Mouse (Mus musculus) liver, embryonic 12.5 days (tissue): ENCODE measurements around the gene Hoxc11. TPM values are rescaled to one million over a fixed set of nuclear protein-coding genes. Genes with fewer than 3 reads are reported as not detected.

Experiments
- ATAC-seq: fragments of 200-750 bp; cut with Nextera tagmentation; 2 replicates; pipeline ENCODE4 v1.8.0; 2017; ENCODE audit warnings: moderate number of reproducible peaks, mild to moderate bottlenecking, moderate library complexity
- H3K27ac ChIP-seq: fragments of 300-500 bp; sonication (generic); 2 replicates; pipeline ENCODE4 v1.5.1; 2016; ENCODE audit warnings: mild to moderate bottlenecking
- H3K27me3 ChIP-seq: fragments of 300-500 bp; sonication (generic); replicated peaks from 2 replicates; pipeline ENCODE4 v1.6.1; 2016; ENCODE audit warnings: mild to moderate bottlenecking, moderate library complexity
- H3K36me3 ChIP-seq: fragments of 300-500 bp; sonication (generic); 2 replicates; pipeline ENCODE4 v1.6.1; 2016; ENCODE audit warnings: mild to moderate bottlenecking, moderate library complexity
- H3K4me1 ChIP-seq: fragments of 300-500 bp; sonication (generic); 2 replicates; pipeline ENCODE4 v1.6.1; 2016
- H3K4me2 ChIP-seq: fragments of 300-500 bp; sonication (generic); 2 replicates; pipeline ENCODE4 v1.6.1; 2016; ENCODE audit warnings: mild to moderate bottlenecking, moderate library complexity
- H3K4me3 ChIP-seq: fragments of 300-500 bp; sonication (generic); 2 replicates; pipeline ENCODE4 v1.5.1; 2016; ENCODE audit warnings: mild to moderate bottlenecking, moderate library complexity
- H3K9ac ChIP-seq: fragments of 300-500 bp; sonication (generic); 2 replicates; pipeline ENCODE4 v1.6.1; 2016; ENCODE audit warnings: mild to moderate bottlenecking, moderate library complexity
- H3K9me3 ChIP-seq: fragments of 300-500 bp; sonication (generic); replicated peaks from 2 replicates; pipeline ENCODE4 v1.6.1; 2016; ENCODE audit warnings: mild to moderate bottlenecking, moderate library complexity
- WGBS: fragments of 180-500 bp; shearing (Covaris S2); methylation state at CpG from one replicate; pipeline ENCODE4 v1.1.7; 2016; ENCODE audit not compliant: insufficient replicate concordance; 5-methylcytosine and 5-hydroxymethylcytosine counted together
- polyA plus RNA-seq: library from polyadenylated mRNA; unstranded; fragments of >200 nt; fragmentation: Nextera tagmentation; extraction: Ambion mirVana; gene quantifications from 2 replicates; pipeline ENCODE4 v1.2.1, GENCODE M21; 2016

The Hoxc11 gene
- polyA plus RNA-seq, 1 experiment from 2014 or later, result not detected

DNA sequence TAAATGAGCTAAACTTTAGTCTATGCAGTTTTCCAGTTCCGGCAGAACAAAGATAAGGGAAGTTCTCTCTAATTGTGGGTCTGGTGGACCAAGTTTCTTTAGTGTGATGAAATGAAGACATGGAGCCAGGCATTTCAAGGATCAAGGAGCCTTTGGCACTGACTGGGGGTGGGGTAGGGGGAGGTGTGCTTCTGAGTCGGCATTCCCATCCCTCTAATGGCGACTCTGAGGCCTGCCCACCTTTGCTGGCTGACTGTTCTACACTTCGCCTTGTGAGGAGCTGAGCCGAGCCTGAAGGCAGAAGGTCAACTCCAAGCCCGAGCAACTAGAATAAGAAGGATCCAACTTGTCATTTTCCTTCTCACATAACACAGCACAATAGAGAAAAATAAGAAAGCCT lies 7.5 kb downstream of the Hoxc11 start:
- no peaks in the 10 kb centered on the region for H3K4me1 ChIP-seq
- H3K4me2 ChIP-seq, result no peak overlapping the region
- no peak overlapping the region for H3K9ac ChIP-seq
- H3K36me3 ChIP-seq, result no peaks in the 10 kb centered on the region
- WGBS, result 5% methylated on average over 6 of the region's 6 CpGs
- H3K9me3 ChIP-seq, result no peaks in the 10 kb centered on the region
- no peak overlapping the region for H3K27ac ChIP-seq
- peaks cover 98% of the 10 kb centered on the region for H3K27me3 ChIP-seq
- H3K4me3 ChIP-seq, result no peak overlapping the region
- ATAC-seq, result no peak

DNA sequence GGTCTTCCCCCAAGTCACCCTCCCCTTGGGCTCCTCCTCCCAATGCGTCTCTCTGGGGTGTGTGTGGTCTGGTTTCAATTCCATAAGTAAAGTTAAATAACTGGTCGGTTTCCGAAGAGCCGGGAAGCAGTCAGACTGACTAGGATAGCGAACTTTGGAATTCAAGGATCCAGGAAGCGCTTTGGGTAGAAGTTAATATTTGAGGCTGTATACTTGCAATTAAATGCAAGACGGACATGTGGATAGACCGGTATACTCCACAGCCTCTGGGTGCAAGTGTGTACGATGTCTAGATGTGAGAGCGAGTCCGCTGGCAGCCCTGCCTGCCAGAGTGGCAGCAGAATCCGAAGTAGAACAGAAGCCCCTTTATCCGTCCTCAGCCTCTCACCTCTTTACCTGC lies 8.3 kb downstream of the Hoxc11 start:
- H3K36me3 ChIP-seq, result no peaks in the 10 kb centered on the region
- H3K4me3 ChIP-seq, result no peak overlapping the region
- H3K27ac ChIP-seq, result no peak overlapping the region
- no peak overlapping the region for H3K4me2 ChIP-seq
- peaks cover 98% of the 10 kb centered on the region for H3K27me3 ChIP-seq
- ATAC-seq, result no peak
- H3K9ac ChIP-seq, result no peak overlapping the region
- WGBS, result 2% methylated on average over 13 of the region's 13 CpGs
- H3K9me3 ChIP-seq, result no peaks in the 10 kb centered on the region
- no peaks in the 10 kb centered on the region for H3K4me1 ChIP-seq

- Histone ChIP-seq H3K36me3 (no peaks in the 10 kb centered on the region), H3K27me3 (peaks cover 97% of the 10 kb centered on the region), H3K27ac (no peak overlapping the region), H3K4me2 (no peak overlapping the region), H3K9ac (no peak overlapping the region), H3K4me3 (no peak overlapping the region), H3K9me3 (no peaks in the 10 kb centered on the region), H3K4me1 (no peaks in the 10 kb centered on the region)
- ATAC-seq, result no peak
- WGBS, result 6% methylated on average over 8 of the region's 8 CpGs
These were observed 9.0 kb downstream of the Hoxc11 start for GRCm38 (mm10) chr15:102963259-102963658.

DNA sequence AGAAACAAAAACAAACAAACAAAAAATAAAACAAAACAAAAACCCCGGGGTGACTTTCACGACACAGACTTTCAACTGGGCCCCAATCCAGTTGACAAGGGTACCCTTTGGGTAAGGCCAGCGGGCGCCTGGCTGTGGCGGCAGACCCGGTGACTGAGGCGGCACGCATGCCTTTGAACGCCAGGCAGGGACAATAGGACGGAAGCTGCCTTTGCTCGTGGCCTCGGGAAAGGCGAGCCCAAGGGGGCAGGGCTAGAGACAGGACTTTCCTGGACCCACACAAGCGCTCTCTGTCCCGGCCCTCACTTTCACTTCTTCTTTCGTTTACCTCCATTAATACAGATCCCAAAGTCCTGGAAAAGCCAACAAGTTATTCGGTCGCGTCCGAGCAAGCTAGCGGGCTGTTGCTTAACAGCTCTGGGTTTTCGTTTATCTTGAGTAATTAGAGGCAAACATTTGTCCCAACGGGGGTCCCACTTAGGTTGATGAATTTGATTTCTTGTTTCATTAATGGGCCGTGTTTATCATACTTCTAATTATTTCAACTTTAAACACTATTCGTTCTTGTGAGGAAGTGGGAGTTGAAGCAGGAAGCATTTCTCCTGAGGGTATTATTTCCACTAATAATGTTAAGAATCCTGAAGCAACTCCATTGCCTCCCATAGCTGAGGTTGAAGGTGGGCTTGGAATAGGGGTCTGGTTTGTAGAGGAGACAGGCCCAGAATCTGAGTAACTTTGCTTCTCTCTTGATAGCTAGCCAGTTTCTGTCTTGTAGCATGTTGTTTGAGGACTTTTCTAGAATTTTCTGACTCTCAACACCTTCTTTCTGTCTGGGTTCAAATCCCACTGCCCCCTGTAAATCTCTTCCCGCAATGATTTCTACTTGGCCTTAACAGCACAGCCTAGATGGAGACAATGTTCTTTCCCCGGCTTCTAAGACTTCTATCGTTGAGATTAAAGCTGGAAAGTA lies 9.7 kb downstream of the Hoxc11 start:
- WGBS, result 2% methylated on average over 28 of the region's 28 CpGs
- Histone ChIP-seq H3K36me3 (no peaks in the 10 kb centered on the region), H3K27ac (no peak overlapping the region), H3K4me2 (no peak overlapping the region), H3K9me3 (no peaks in the 10 kb centered on the region), H3K9ac (no peak overlapping the region), H3K4me3 (no peak overlapping the region), H3K27me3 (peaks cover 97% of the 10 kb centered on the region), H3K4me1 (no peaks in the 10 kb centered on the region)
- ATAC-seq, result no peak

DNA sequence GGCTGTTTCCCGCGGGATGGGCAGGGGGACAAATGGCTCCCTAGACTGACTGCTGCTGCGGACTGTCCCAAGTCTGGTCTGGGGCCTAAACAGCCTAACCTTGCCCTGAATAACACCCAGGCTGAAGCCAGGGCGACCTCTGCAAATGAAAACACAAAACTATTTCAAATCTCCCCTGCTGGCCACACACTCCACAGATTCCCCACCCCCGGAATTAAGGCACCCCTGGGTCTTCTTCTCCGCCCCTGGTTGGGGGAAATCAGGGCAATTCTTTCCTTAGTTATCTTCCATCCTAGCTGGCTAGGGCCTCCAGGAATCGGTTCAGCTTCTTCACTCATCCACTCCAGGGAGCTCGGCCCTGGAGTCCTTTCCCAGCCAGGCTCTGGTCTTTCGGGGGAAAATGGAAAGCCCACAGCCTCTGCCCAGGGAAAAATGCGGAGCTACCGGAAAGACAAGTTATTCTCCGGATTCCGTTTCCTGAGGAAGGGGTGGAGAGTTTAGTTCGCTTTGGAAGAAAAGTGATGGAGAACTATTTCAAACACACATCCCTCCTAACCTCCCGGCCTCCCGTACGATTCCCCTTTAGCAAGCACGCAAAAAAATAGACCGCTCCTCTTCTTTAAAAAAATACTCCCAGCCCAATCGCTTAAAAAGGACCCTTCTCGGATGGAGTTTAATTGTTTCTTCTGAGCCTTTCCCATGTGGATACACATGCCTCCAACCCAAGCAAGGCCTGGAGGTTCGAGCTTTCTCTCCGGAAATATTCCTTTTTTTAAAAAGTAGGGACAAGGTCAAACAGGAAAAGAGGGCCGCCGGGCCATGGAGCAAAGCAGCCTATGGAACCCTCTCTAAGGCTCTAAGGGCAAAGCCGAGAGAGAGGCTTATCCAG lies 11.0 kb downstream of the Hoxc11 start:
- no peak overlapping the region for H3K9ac ChIP-seq

DNA sequence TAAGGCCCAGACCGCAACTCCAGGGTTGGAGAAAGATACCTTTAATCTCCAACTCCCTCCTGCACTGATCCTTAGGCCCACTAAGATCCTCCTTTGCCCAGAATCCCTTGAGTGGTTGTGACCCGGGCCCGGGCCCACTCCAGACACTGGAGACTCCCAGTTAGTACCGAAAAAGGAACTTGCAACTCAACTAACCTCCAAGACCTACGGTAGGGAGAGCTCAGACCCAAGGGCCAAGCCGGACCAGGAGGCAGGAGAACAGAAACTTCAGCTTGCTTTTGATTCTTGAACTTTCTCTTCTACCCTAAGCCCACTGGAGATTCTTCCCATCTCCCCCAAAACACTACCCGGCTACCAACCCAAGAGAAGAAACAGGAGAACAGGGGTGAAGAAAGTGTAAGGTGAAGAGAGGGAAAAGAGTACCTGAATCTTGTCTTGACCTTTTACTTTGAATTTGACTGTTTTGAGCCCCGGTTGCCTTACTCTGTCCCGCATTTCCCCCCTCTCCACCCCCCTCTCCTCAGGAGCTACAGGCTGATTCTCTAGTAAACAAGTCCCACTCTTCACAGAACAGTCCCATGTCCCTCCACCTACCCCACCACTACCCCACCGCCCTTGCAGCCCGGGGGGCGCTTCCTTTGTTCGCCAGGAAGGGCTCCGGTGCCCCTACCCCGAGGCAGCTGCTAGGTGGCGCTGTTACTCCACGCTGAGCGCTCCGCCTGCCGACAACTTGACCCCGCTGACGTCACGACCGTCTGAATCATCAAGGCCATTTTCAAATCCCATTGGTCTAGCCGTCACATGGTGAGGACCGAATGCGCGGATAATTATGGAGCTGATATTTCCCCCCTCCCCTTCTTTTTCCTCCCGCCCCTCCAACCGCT lies 11.9 kb downstream of the Hoxc11 start:
- peak overlapping the region; percentile 9; the same call in 1 of the 2 replicates for H3K4me3 ChIP-seq
- no peaks in the 10 kb centered on the region for H3K36me3 ChIP-seq
- H3K4me1 ChIP-seq, result no peaks in the 10 kb centered on the region
- no peak overlapping the region for H3K9ac ChIP-seq
- H3K4me2 ChIP-seq, result peak overlapping the region; percentile 27; the same call in 1 of the 2 replicates
- no peaks in the 10 kb centered on the region for H3K9me3 ChIP-seq
- ATAC-seq, result no peak
- 4% methylated on average over 29 of the region's 30 CpGs for WGBS
- no peak overlapping the region for H3K27ac ChIP-seq
- peaks cover 98% of the 10 kb centered on the region for H3K27me3 ChIP-seq

More for the DNA sequence above, 11.0 kb downstream of the Hoxc11 start:
- peaks cover 98% of the 10 kb centered on the region for H3K27me3 ChIP-seq
- no peaks in the 10 kb centered on the region for H3K9me3 ChIP-seq
- H3K4me1 ChIP-seq, result no peaks in the 10 kb centered on the region
- H3K27ac ChIP-seq, result no peak overlapping the region
- WGBS, result 5% methylated on average over 26 of the region's 26 CpGs
- ATAC-seq, result no peak
- H3K4me2 ChIP-seq, result no peak overlapping the region
- H3K4me3 ChIP-seq, result no peak overlapping the region
- no peaks in the 10 kb centered on the region for H3K36me3 ChIP-seq

- 4% methylated on average over 27 of the region's 27 CpGs for WGBS
- Histone ChIP-seq H3K9ac (no peak within 1 kb of the TSS), H3K4me2 (peak within 1 kb of the TSS; percentile 27; the same call in 1 of the 2 replicates), H3K9me3 (no peaks in the 10 kb centered on the region), H3K27me3 (peaks cover 98% of the 10 kb centered on the region), H3K36me3 (no peaks in the 10 kb centered on the region), H3K27ac (no peak within 1 kb of the TSS), H3K4me3 (peak within 1 kb of the TSS; percentile 9; the same call in 1 of the 2 replicates), H3K4me1 (no peaks in the 10 kb centered on the region)
- ATAC-seq, result no peak
These were observed 12.6 kb downstream of the Hoxc11 start, which contains the start of gene Hoxc10 for GRCm38 (mm10) chr15:102966776-102967311. Gene Hoxc10, plus strand, starts transcription at chr15:102966796.

DNA sequence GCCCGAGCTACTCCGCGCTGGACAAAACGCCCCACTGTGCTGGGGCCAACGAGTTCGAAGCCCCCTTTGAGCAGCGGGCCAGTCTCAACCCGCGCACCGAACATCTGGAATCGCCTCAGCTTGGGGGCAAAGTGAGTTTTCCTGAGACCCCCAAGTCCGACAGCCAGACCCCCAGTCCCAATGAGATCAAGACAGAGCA lies 13.0 kb downstream of the Hoxc11 start, which contains the start of gene Hoxc5:
Gene Hoxc5, plus strand, starts transcription at position 132 of the 199 bp plus-strand sequence.
- ATAC-seq, result no peak
- whole genome bisulfite sequencing, result 6% methylated on average over 12 of the region's 12 CpGs
- Histone ChIP-seq H3K4me2 (peak within 1 kb of the TSS; percentile 27; the same call in 1 of the 2 replicates), H3K27me3 (peaks cover 99% of the 10 kb centered on the region), H3K4me3 (peak within 1 kb of the TSS; percentile 9; the same call in 1 of the 2 replicates), H3K27ac (no peak within 1 kb of the TSS), H3K36me3 (no peaks in the 10 kb centered on the region), H3K9me3 (no peaks in the 10 kb centered on the region), H3K4me1 (no peaks in the 10 kb centered on the region), H3K9ac (no peak within 1 kb of the TSS)

- H3K36me3 ChIP-seq, result no peaks in the 10 kb centered on the region
- no peak overlapping the region for H3K4me3 ChIP-seq
- whole genome bisulfite sequencing, result 4% methylated on average over 34 of the region's 34 CpGs
- H3K9me3 ChIP-seq, result no peaks in the 10 kb centered on the region
- H3K9ac ChIP-seq, result no peak overlapping the region
- no peak overlapping the region for H3K4me2 ChIP-seq
- no peak for ATAC-seq
- no peak overlapping the region for H3K27ac ChIP-seq
- peaks cover 99% of the 10 kb centered on the region for H3K27me3 ChIP-seq
- no peaks in the 10 kb centered on the region for H3K4me1 ChIP-seq
These were observed 13.5 kb downstream of the Hoxc11 start for GRCm38 (mm10) chr15:102967511-102968397.

DNA sequence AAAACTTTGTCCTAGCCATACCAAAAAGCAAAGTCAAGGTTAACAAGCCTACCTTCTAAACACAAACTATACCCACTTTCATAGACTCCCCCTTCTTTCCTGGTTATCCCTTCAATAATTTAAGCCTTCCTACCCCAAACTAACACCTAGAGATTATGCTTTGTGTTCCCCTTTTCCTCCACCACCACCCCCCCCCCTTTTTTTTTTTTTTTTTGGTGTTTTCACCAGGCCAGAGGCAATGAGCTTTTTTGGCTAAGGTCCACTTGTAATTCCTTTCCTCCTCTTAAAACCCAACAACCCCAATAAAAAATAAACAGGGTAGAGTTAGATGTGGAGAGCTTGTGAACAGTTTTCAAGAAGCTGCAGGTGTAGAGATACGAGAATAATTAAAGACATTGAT lies 15.1 kb downstream of the Hoxc11 start:
- Histone ChIP-seq H3K27me3 (peaks cover 99% of the 10 kb centered on the region), H3K4me2 (no peak overlapping the region)

More for the DNA sequence above, 15.1 kb downstream of the Hoxc11 start:
- Histone ChIP-seq H3K9me3 (no peaks in the 10 kb centered on the region), H3K9ac (no peak overlapping the region), H3K36me3 (no peaks in the 10 kb centered on the region), H3K27ac (no peak overlapping the region), H3K4me3 (no peak overlapping the region), H3K4me1 (no peaks in the 10 kb centered on the region)
- WGBS, result 7% methylated on average over 1 of the region's 1 CpGs
- ATAC-seq, result no peak
